Mouse (Mus musculus): Measurements from ENCODE around the gene Hoxb6.

DNA sequence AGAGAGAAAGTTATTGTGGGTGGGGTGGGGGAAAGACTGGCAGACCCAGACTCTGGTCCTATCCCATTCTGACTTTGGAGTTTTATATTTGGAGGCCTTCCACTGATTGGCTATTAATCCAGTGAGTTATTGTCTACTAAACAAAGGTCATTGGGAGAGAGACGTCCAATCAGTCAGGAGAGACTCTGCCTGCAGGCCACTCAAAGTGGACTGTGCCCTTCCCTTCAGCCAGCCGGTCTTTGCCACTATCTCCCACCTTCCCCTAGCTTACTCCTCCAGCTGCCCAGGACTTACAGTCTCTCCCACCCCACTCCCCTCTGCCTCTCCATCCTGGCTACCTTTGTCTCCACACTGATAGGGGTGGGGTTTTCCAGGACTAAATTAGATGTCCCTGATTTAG is 44.3 kb downstream of the Hoxb6 start:
- TF ChIP-seq ZNF384 (IDR thresholded peaks at IDR 0.05; ENCODE audit: low read depth, low read length), result no peak
- no peak for TF ChIP-seq HCFC1 (IDR thresholded peaks at IDR 0.05; ENCODE audit: borderline replicate concordance, insufficient read depth, low read length)
- no peak for TF ChIP-seq MAFK (IDR thresholded peaks at IDR 0.05; ENCODE audit: insufficient read depth, low read depth, low read length)
- no peak for TF ChIP-seq CHD2 (IDR thresholded peaks at IDR 0.05; ENCODE audit: low read depth, low read length)
- no peak for TF ChIP-seq ZC3H11A (IDR thresholded peaks at IDR 0.05; ENCODE audit: borderline replicate concordance, low read depth, low read length)
